Mouse (Mus musculus): ENCODE measurements around the gene Tax1bp3. TPM values are rescaled to one million over a fixed set of nuclear protein-coding genes. Genes with fewer than 3 reads are reported as not detected.
A peak's percentile ranks its signal among the peaks of the same experiment; 100 is the strongest.

The Tax1bp3 gene
- total and polyA plus RNA-seq, 2 experiments from 2014 or later, result 46.4 to 97.7 TPM

- Histone ChIP-seq H3K27me3 (ENCODE audit: insufficient read depth, low read length) (no peaks in the 10 kb centered on the region), H3K4me1 (ENCODE audit: insufficient read depth, low read length) (0 out of 2 replicates have a peak, but pooled peaks cover 3% of the 10 kb centered on the region), H3K4me2 (ENCODE audit: low read depth, low read length) (no peak overlapping the region), H3K9me3 (ENCODE audit: low read length) (no peaks in the 10 kb centered on the region), H3K9ac (replicated peaks; ENCODE audit: low read length) (no peak overlapping the region), H3K36me3 (ENCODE audit: insufficient read depth, low read length) (peaks cover 54% of the 10 kb centered on the region; the same call in 1 of the 2 replicates), H3K27ac (no peak overlapping the region), H3K4me3 (ENCODE audit: low read length) (no peak overlapping the region)
- ATAC-seq, result no peak
- DNase-seq (ENCODE audit: low spot score), result no peak
- 79% methylated on average over 6 of the region's 6 CpGs for WGBS
- TF ChIP-seq CTCF (IDR thresholded peaks at IDR 0.05; ENCODE audit: low read depth), result no peak
Observed at GRCm38 (mm10) chr11:73193047-73193446, 16.2 kb downstream of the Tax1bp3 start.

- ATAC-seq, result no peak
Observed at GRCm38 (mm10) chr11:73194444-73194843, 17.6 kb downstream of the Tax1bp3 start.

GRCm38 (mm10) chr11:73198190-73198589 lies 21.3 kb downstream of the Tax1bp3 start:
- peaks cover 9% of the 10 kb centered on the region; the same call in 1 of the 2 replicates for H3K4me1 ChIP-seq (ENCODE audit: insufficient read depth, low read length)
- peak overlapping the region; percentile 63 for H3K4me3 ChIP-seq (ENCODE audit: low read length)
- no peak overlapping the region for H3K27ac ChIP-seq
- H3K9me3 ChIP-seq (ENCODE audit: low read length), result no peaks in the 10 kb centered on the region
- H3K36me3 ChIP-seq (ENCODE audit: insufficient read depth, low read length), result peaks cover 11% of the 10 kb centered on the region; the same call in 1 of the 2 replicates
- 3% methylated on average over 1 of the region's 1 CpGs for WGBS
- ATAC-seq (no peak), DNase-seq (ENCODE audit: low spot score) (no peak)
- H3K4me2 ChIP-seq (ENCODE audit: low read depth, low read length), result peak overlapping the region; percentile 96
- H3K27me3 ChIP-seq (ENCODE audit: insufficient read depth, low read length), result no peaks in the 10 kb centered on the region
- peak overlapping the region; percentile 82 for H3K9ac ChIP-seq (replicated peaks; ENCODE audit: low read length)
- no peak for TF ChIP-seq CTCF (IDR thresholded peaks at IDR 0.05; ENCODE audit: low read depth)

More at GRCm38 (mm10) chr11:73194444-73194843, 17.6 kb downstream of the Tax1bp3 start:
- 88% methylated on average over 2 of the region's 2 CpGs for WGBS
- TF ChIP-seq CTCF (IDR thresholded peaks at IDR 0.05; ENCODE audit: low read depth), result no peak
- H3K4me3 ChIP-seq (ENCODE audit: low read length), result no peak overlapping the region
- H3K27ac ChIP-seq, result no peak overlapping the region
- H3K27me3 ChIP-seq (ENCODE audit: insufficient read depth, low read length), result no peaks in the 10 kb centered on the region
- H3K9ac ChIP-seq (replicated peaks; ENCODE audit: low read length), result no peak overlapping the region
- no peak overlapping the region for H3K4me2 ChIP-seq (ENCODE audit: low read depth, low read length)
- no peak for DNase-seq (ENCODE audit: low spot score)
- H3K9me3 ChIP-seq (ENCODE audit: low read length), result no peaks in the 10 kb centered on the region
- 0 out of 2 replicates have a peak, but pooled peaks cover 5% of the 10 kb centered on the region for H3K4me1 ChIP-seq (ENCODE audit: insufficient read depth, low read length)
- H3K36me3 ChIP-seq (ENCODE audit: insufficient read depth, low read length), result peaks cover 42% of the 10 kb centered on the region; the same call in 1 of the 2 replicates

- Histone ChIP-seq H3K27ac (peak within 1 kb of the TSS; percentile 74), H3K9me3 (ENCODE audit: low read length) (no peaks in the 10 kb centered on the region), H3K27me3 (ENCODE audit: insufficient read depth, low read length) (no peaks in the 10 kb centered on the region), H3K36me3 (ENCODE audit: insufficient read depth, low read length) (peaks cover 11% of the 10 kb centered on the region; the same call in 1 of the 2 replicates), H3K9ac (replicated peaks; ENCODE audit: low read length) (peak within 1 kb of the TSS; percentile 82), H3K4me1 (ENCODE audit: insufficient read depth, low read length) (peaks cover 9% of the 10 kb centered on the region; the same call in 1 of the 2 replicates), H3K4me3 (ENCODE audit: low read length) (peak within 1 kb of the TSS; percentile 63), H3K4me2 (ENCODE audit: low read depth, low read length) (peak within 1 kb of the TSS; percentile 96)
- peak; percentile 97 for ATAC-seq
- peak; percentile 90 for DNase-seq (ENCODE audit: low spot score)
- 1% methylated on average over 22 of the region's 22 CpGs for WGBS
- TF ChIP-seq CTCF (IDR thresholded peaks at IDR 0.05; ENCODE audit: low read depth), result peak; percentile 33; the same call in 1 of the 2 replicates
Observed at GRCm38 (mm10) chr11:73198603-73199229, 21.8 kb downstream of the Tax1bp3 start, which contains the start of gene Ctns. Gene Ctns (minus strand): TSS chr11:73199042.

GRCm38 (mm10) chr11:73199230-73199712 lies 22.4 kb downstream of the Tax1bp3 start, which contains the start of gene Shpk:
Gene Shpk (plus strand): TSS chr11:73199460.
- Histone ChIP-seq H3K36me3 (ENCODE audit: insufficient read depth, low read length) (peaks cover 11% of the 10 kb centered on the region; the same call in 1 of the 2 replicates), H3K4me1 (ENCODE audit: insufficient read depth, low read length) (peaks cover 9% of the 10 kb centered on the region; the same call in 1 of the 2 replicates), H3K9me3 (ENCODE audit: low read length) (no peaks in the 10 kb centered on the region), H3K4me2 (ENCODE audit: low read depth, low read length) (peak within 1 kb of the TSS; percentile 96), H3K9ac (replicated peaks; ENCODE audit: low read length) (peak within 1 kb of the TSS; percentile 82), H3K27ac (peak within 1 kb of the TSS; percentile 74), H3K4me3 (ENCODE audit: low read length) (peak within 1 kb of the TSS; percentile 63), H3K27me3 (ENCODE audit: insufficient read depth, low read length) (no peaks in the 10 kb centered on the region)
- DNase-seq (ENCODE audit: low spot score), result peak; percentile 97
- peak; percentile 99 for ATAC-seq
- TF ChIP-seq CTCF (IDR thresholded peaks at IDR 0.05; ENCODE audit: low read depth), result 0 out of 2 replicates have a peak, but pooled peaks have one; percentile 4
- under 1% methylated on average over 32 of the region's 32 CpGs for WGBS

- DNase-seq (ENCODE audit: low spot score), result no peak
- WGBS, result 2% methylated on average over 12 of the region's 12 CpGs
- H3K27me3 ChIP-seq (ENCODE audit: insufficient read depth, low read length), result no peaks in the 10 kb centered on the region
- TF ChIP-seq CTCF (IDR thresholded peaks at IDR 0.05; ENCODE audit: low read depth), result no peak
- H3K4me3 ChIP-seq (ENCODE audit: low read length), result peak overlapping the region; percentile 63
- peaks cover 11% of the 10 kb centered on the region; the same call in 1 of the 2 replicates for H3K36me3 ChIP-seq (ENCODE audit: insufficient read depth, low read length)
- peak overlapping the region; percentile 74 for H3K27ac ChIP-seq
- H3K4me1 ChIP-seq (ENCODE audit: insufficient read depth, low read length), result peaks cover 9% of the 10 kb centered on the region; the same call in 1 of the 2 replicates
- peak overlapping the region; percentile 82 for H3K9ac ChIP-seq (replicated peaks; ENCODE audit: low read length)
- no peak for ATAC-seq
- H3K4me2 ChIP-seq (ENCODE audit: low read depth, low read length), result peak overlapping the region; percentile 96
- no peaks in the 10 kb centered on the region for H3K9me3 ChIP-seq (ENCODE audit: low read length)
Observed at GRCm38 (mm10) chr11:73199879-73200278, 23.0 kb downstream of the Tax1bp3 start.
